Mouse (Mus musculus) bone marrow, adult 2 months (tissue): ENCODE results near the gene Nlrp4c. TPM values are rescaled to one million over a fixed set of nuclear protein-coding genes. Genes with fewer than 3 reads are reported as not detected.

Source experiments
- H3K27ac ChIP-seq: fragments of 200-500 bp; 2 replicates; pipeline ENCODE4 v1.5.1; 2012; ENCODE audit warnings: low read depth, mild to moderate bottlenecking, control low read depth, inconsistent platforms, low read length; ENCODE audit not compliant: control insufficient read depth, poor library complexity, insufficient read depth
- H3K4me1 ChIP-seq: fragments of 200-500 bp; 2 replicates; pipeline ENCODE4 v1.6.1; 2011; ENCODE audit warnings: low read length; ENCODE audit not compliant: control insufficient read depth, insufficient read depth
- H3K4me3 ChIP-seq: fragments of 200-500 bp; replicated peaks from 2 replicates; pipeline ENCODE3; 2011; ENCODE audit warnings: mild to moderate bottlenecking, low read depth, low read length, control low read depth; ENCODE audit not compliant: control insufficient read depth
- CTCF ChIP-seq: fragments of 200-500 bp; IDR thresholded peaks from 2 replicates; pipeline ENCODE4 v1.5.1; 2011; ENCODE audit warnings: low read length, control low read depth; ENCODE audit not compliant: control insufficient read depth, insufficient read depth
- POLR2A ChIP-seq: fragments of 200-500 bp; IDR thresholded peaks from 2 replicates; pipeline ENCODE4 v1.6.1; 2011; ENCODE audit warnings: low read depth, mild to moderate bottlenecking, control low read depth, low read length, borderline replicate concordance; ENCODE audit not compliant: control insufficient read depth
- WGBS: fragments of 180-500 bp; shearing (Covaris S2); methylation state at CpG from one replicate; pipeline ENCODE4 v1.1.7; 2018; 5-methylcytosine and 5-hydroxymethylcytosine counted together
- polyA plus RNA-seq: library from polyadenylated mRNA; stranded (reverse); fragments of >200 nt; gene quantifications from 2 replicates; pipeline ENCODE4 v1.2.4, GENCODE M21; 2011; ENCODE audit warnings: low replicate concordance; ENCODE audit not compliant: missing spikeins, insufficient read depth, insufficient read length

The Nlrp4c gene
- polyA plus RNA-seq, 1 experiment = not detected

- H3K4me3 ChIP-seq = no peak overlapping the region
- 70% methylated on average over 3 of the region's 3 CpGs for WGBS
- H3K27ac ChIP-seq = no peak overlapping the region
- H3K4me1 ChIP-seq = no peaks in the 10 kb centered on the region; the same call in 1 of the 2 replicates
- no peak for TF ChIP-seq CTCF
- no peak for TF ChIP-seq POLR2A
These were observed 94.3 kb downstream of the Nlrp4c start for GRCm38 (mm10) chr7:6139295-6139694.

GRCm38 (mm10) chr7:6143991-6144531, 99.1 kb downstream of the Nlrp4c start:
- WGBS = 37% methylated on average over 2 of the region's 2 CpGs
- Histone ChIP-seq H3K4me1 (peaks cover 4% of the 10 kb centered on the region), H3K27ac (no peak overlapping the region), H3K4me3 (no peak overlapping the region)
- TF ChIP-seq POLR2A (no peak), CTCF (no peak)

- 65% methylated on average over 8 of the region's 8 CpGs for WGBS
These were observed 100.6 kb downstream of the Nlrp4c start for GRCm38 (mm10) chr7:6145423-6146188.

GRCm38 (mm10) chr7:6146194-6146981, 101.4 kb downstream of the Nlrp4c start:
- no peak for TF ChIP-seq POLR2A
- 54% methylated on average over 7 of the region's 7 CpGs for WGBS
- Histone ChIP-seq H3K4me1 (peaks cover 8% of the 10 kb centered on the region), H3K4me3 (no peak overlapping the region), H3K27ac (no peak overlapping the region)

More at GRCm38 (mm10) chr7:6145423-6146188, 100.6 kb downstream of the Nlrp4c start:
- Histone ChIP-seq H3K4me1 (peaks cover 4% of the 10 kb centered on the region), H3K27ac (no peak overlapping the region), H3K4me3 (no peak overlapping the region)
- TF ChIP-seq POLR2A (no peak), CTCF (no peak)

GRCm38 (mm10) chr7:6146982-6147325, 102.0 kb downstream of the Nlrp4c start:
- WGBS = 26% methylated on average over 2 of the region's 2 CpGs
- Histone ChIP-seq H3K4me3 (no peak overlapping the region), H3K4me1 (peaks cover 8% of the 10 kb centered on the region), H3K27ac (no peak overlapping the region)
- TF ChIP-seq CTCF (no peak), POLR2A (no peak)

- no peak overlapping the region for H3K27ac ChIP-seq
- H3K4me1 ChIP-seq = peaks cover 11% of the 10 kb centered on the region
- TF ChIP-seq POLR2A = no peak
- no peak for TF ChIP-seq CTCF
- WGBS = 66% methylated on average over 5 of the region's 5 CpGs
- no peak overlapping the region for H3K4me3 ChIP-seq
These were observed 102.7 kb downstream of the Nlrp4c start for GRCm38 (mm10) chr7:6147688-6148087.

GRCm38 (mm10) chr7:6151266-6151665, 106.3 kb downstream of the Nlrp4c start:
- H3K4me3 ChIP-seq = no peak overlapping the region
- TF ChIP-seq POLR2A (no peak), CTCF (no peak)
- WGBS = 72% methylated on average over 1 of the region's 1 CpGs
- no peak overlapping the region for H3K27ac ChIP-seq
- peaks cover 11% of the 10 kb centered on the region for H3K4me1 ChIP-seq

- Histone ChIP-seq H3K4me1 (peaks cover 11% of the 10 kb centered on the region), H3K4me3 (no peak overlapping the region), H3K27ac (no peak overlapping the region)
- no peak for TF ChIP-seq POLR2A
- TF ChIP-seq CTCF = no peak
- 76% methylated on average over 3 of the region's 3 CpGs for WGBS
These were observed 107.1 kb downstream of the Nlrp4c start for GRCm38 (mm10) chr7:6152036-6152435.

GRCm38 (mm10) chr7:6153131-6153530, 108.2 kb downstream of the Nlrp4c start:
- WGBS = 83% methylated on average over 3 of the region's 3 CpGs
- H3K4me3 ChIP-seq = no peak overlapping the region
- H3K4me1 ChIP-seq = peaks cover 8% of the 10 kb centered on the region

More at GRCm38 (mm10) chr7:6153131-6153530, 108.2 kb downstream of the Nlrp4c start:
- no peak overlapping the region for H3K27ac ChIP-seq
- no peak for TF ChIP-seq POLR2A
- no peak for TF ChIP-seq CTCF
